Mouse (Mus musculus) heart, embryonic 16.5 days (tissue): ENCODE measurements around the gene Azi2. TPM values are rescaled to one million over a fixed set of nuclear protein-coding genes. Genes with fewer than 3 reads are reported as not detected.

Experiments
- ATAC-seq: fragments of 200-750 bp; cut with Nextera tagmentation; replicated peaks from 2 replicates; pipeline ENCODE4 v1.8.0; 2017; ENCODE audit warnings: moderate number of reproducible peaks; ENCODE audit not compliant: insufficient read depth, low FRiP score; ENCODE audit errors: extremely low read depth
- H3K27ac ChIP-seq: fragments of 300-500 bp; sonication (generic); 2 replicates; pipeline ENCODE4 v1.5.1; 2014; ENCODE audit warnings: mild to moderate bottlenecking, low read length, control low read depth, moderate library complexity
- H3K27me3 ChIP-seq: fragments of 300-500 bp; sonication (generic); 2 replicates; pipeline ENCODE4 v1.6.1; 2014; ENCODE audit warnings: low read length, mixed read lengths; ENCODE audit not compliant: control insufficient read depth, insufficient read depth
- H3K36me3 ChIP-seq: fragments of 300-500 bp; sonication (generic); 2 replicates; pipeline ENCODE4 v1.6.1; 2014; ENCODE audit not compliant: control insufficient read depth, insufficient read depth
- H3K4me1 ChIP-seq: fragments of 300-500 bp; sonication (generic); 2 replicates; pipeline ENCODE4 v1.6.1; 2014; ENCODE audit warnings: low read length, mixed read lengths; ENCODE audit not compliant: control insufficient read depth, insufficient read depth
- H3K4me2 ChIP-seq: fragments of 300-500 bp; sonication (generic); 2 replicates; pipeline ENCODE4 v1.6.1; 2014; ENCODE audit warnings: low read depth, mild to moderate bottlenecking, control low read depth, low read length
- H3K4me3 ChIP-seq: fragments of 300-500 bp; sonication (generic); 2 replicates; pipeline ENCODE4 v1.5.1; 2014; ENCODE audit warnings: mild to moderate bottlenecking, control low read depth, low read length
- H3K9ac ChIP-seq: fragments of 300-500 bp; sonication (generic); 2 replicates; pipeline ENCODE4 v1.6.1; 2014; ENCODE audit warnings: low read length, control low read depth
- H3K9me3 ChIP-seq: fragments of 300-500 bp; sonication (generic); replicated peaks from 2 replicates; pipeline ENCODE4 v1.6.1; 2016; ENCODE audit warnings: low read length; ENCODE audit not compliant: control insufficient read depth
- WGBS: fragments of 180-500 bp; shearing (Covaris S2); extraction: QIAGEN DNeasy Blood & Tissue Kit; methylation state at CpG from one replicate; pipeline ENCODE4 v1.1.7; 2014; 5-methylcytosine and 5-hydroxymethylcytosine counted together
- polyA plus RNA-seq: library from polyadenylated mRNA; unstranded; fragments of >200 nt; fragmentation: Nextera tagmentation; extraction: Ambion mirVana; gene quantifications from 2 replicates; pipeline ENCODE4 v1.2.1, GENCODE M21; 2015

The Azi2 gene
- polyA plus RNA-seq = 67.9 and 71.5 TPM in 2 replicates

GRCm38 (mm10) chr9:118040218-118041021, at the start of gene Azi2:
Azi2 (plus strand) TSS chr9:118040499.
- no peaks in the 10 kb centered on the region; the same call in 1 of the 2 replicates for H3K36me3 ChIP-seq
- peaks cover 21% of the 10 kb centered on the region for H3K4me1 ChIP-seq
- under 1% methylated on average over 85 of the region's 87 CpGs for WGBS
- ATAC-seq = peak; percentile 99
- H3K9ac ChIP-seq = peak within 1 kb of the TSS; percentile 96
- H3K27me3 ChIP-seq = no peaks in the 10 kb centered on the region
- H3K4me3 ChIP-seq = peak within 1 kb of the TSS; percentile 96
- H3K27ac ChIP-seq = peak within 1 kb of the TSS; percentile 99
- no peaks in the 10 kb centered on the region for H3K9me3 ChIP-seq
- peak within 1 kb of the TSS; percentile 89 for H3K4me2 ChIP-seq

GRCm38 (mm10) chr9:117996631-117997030, 43.7 kb upstream of the Azi2 start:
- Histone ChIP-seq H3K4me1 (no peaks in the 10 kb centered on the region), H3K9ac (no peak overlapping the region), H3K4me2 (no peak overlapping the region), H3K36me3 (no peaks in the 10 kb centered on the region), H3K27me3 (no peaks in the 10 kb centered on the region), H3K9me3 (no peaks in the 10 kb centered on the region), H3K4me3 (no peak overlapping the region), H3K27ac (no peak overlapping the region)
- 77% methylated on average over 5 of the region's 5 CpGs for WGBS
- no peak for ATAC-seq

- Histone ChIP-seq H3K9me3 (no peaks in the 10 kb centered on the region), H3K4me1 (no peaks in the 10 kb centered on the region), H3K4me3 (no peak overlapping the region), H3K9ac (no peak overlapping the region), H3K4me2 (no peak overlapping the region), H3K36me3 (no peaks in the 10 kb centered on the region), H3K27ac (no peak overlapping the region), H3K27me3 (no peaks in the 10 kb centered on the region)
- 79% methylated on average over 3 of the region's 3 CpGs for WGBS
- no peak for ATAC-seq
Measured at GRCm38 (mm10) chr9:118001488-118001887, 38.8 kb upstream of the Azi2 start.

- H3K4me1 ChIP-seq = no peaks in the 10 kb centered on the region
- H3K4me2 ChIP-seq = no peak overlapping the region
- H3K4me3 ChIP-seq = no peak overlapping the region
- no peaks in the 10 kb centered on the region for H3K9me3 ChIP-seq
- no peaks in the 10 kb centered on the region for H3K27me3 ChIP-seq
- no peak overlapping the region for H3K9ac ChIP-seq
- WGBS = 74% methylated on average over 4 of the region's 4 CpGs
- H3K27ac ChIP-seq = no peak overlapping the region
- no peak for ATAC-seq
- H3K36me3 ChIP-seq = no peaks in the 10 kb centered on the region
Measured at GRCm38 (mm10) chr9:118003218-118003886, 36.9 kb upstream of the Azi2 start.

- WGBS = 87% methylated on average over 4 of the region's 4 CpGs
- Histone ChIP-seq H3K9me3 (no peaks in the 10 kb centered on the region), H3K27ac (no peak overlapping the region), H3K4me3 (no peak overlapping the region), H3K36me3 (no peaks in the 10 kb centered on the region), H3K9ac (no peak overlapping the region), H3K4me2 (no peak overlapping the region), H3K4me1 (no peaks in the 10 kb centered on the region), H3K27me3 (no peaks in the 10 kb centered on the region)
- no peak for ATAC-seq
Measured at GRCm38 (mm10) chr9:118003937-118004336, 36.4 kb upstream of the Azi2 start.

- no peaks in the 10 kb centered on the region for H3K9me3 ChIP-seq
- H3K4me2 ChIP-seq = no peak overlapping the region
- no peaks in the 10 kb centered on the region for H3K4me1 ChIP-seq
- H3K9ac ChIP-seq = no peak overlapping the region
- 88% methylated on average over 3 of the region's 3 CpGs for WGBS
- no peak overlapping the region for H3K27ac ChIP-seq
- no peaks in the 10 kb centered on the region for H3K27me3 ChIP-seq
- no peak for ATAC-seq
- no peaks in the 10 kb centered on the region for H3K36me3 ChIP-seq
- no peak overlapping the region for H3K4me3 ChIP-seq
Measured at GRCm38 (mm10) chr9:118012928-118013327, 27.4 kb upstream of the Azi2 start.

GRCm38 (mm10) chr9:118024966-118025365, 15.3 kb upstream of the Azi2 start:
- WGBS = 56% methylated on average over 2 of the region's 2 CpGs
- no peaks in the 10 kb centered on the region for H3K27me3 ChIP-seq
- no peak overlapping the region for H3K4me2 ChIP-seq
- H3K27ac ChIP-seq = no peak overlapping the region
- H3K36me3 ChIP-seq = no peaks in the 10 kb centered on the region
- no peak for ATAC-seq
- H3K9ac ChIP-seq = no peak overlapping the region
- no peaks in the 10 kb centered on the region for H3K4me1 ChIP-seq
- H3K9me3 ChIP-seq = no peaks in the 10 kb centered on the region
- H3K4me3 ChIP-seq = no peak overlapping the region

- Histone ChIP-seq H3K4me2 (no peak overlapping the region), H3K27me3 (no peaks in the 10 kb centered on the region), H3K4me1 (no peaks in the 10 kb centered on the region), H3K27ac (no peak overlapping the region), H3K9ac (no peak overlapping the region), H3K9me3 (no peaks in the 10 kb centered on the region), H3K36me3 (no peaks in the 10 kb centered on the region), H3K4me3 (no peak overlapping the region)
- ATAC-seq = no peak
- WGBS = 39% methylated on average over 4 of the region's 4 CpGs
Measured at GRCm38 (mm10) chr9:118029490-118029889, 10.8 kb upstream of the Azi2 start.

- Histone ChIP-seq H3K27ac (no peak overlapping the region), H3K9me3 (no peaks in the 10 kb centered on the region), H3K27me3 (no peaks in the 10 kb centered on the region), H3K9ac (no peak overlapping the region), H3K36me3 (no peaks in the 10 kb centered on the region), H3K4me1 (no peaks in the 10 kb centered on the region), H3K4me3 (no peak overlapping the region), H3K4me2 (no peak overlapping the region)
- ATAC-seq = no peak
- 73% methylated on average over 1 of the region's 1 CpGs for WGBS
Measured at GRCm38 (mm10) chr9:118030252-118030651, 10.0 kb upstream of the Azi2 start.
